Mouse (Mus musculus) heart, postnatal 0 days (tissue): ENCODE data around the gene Tmem50b. TPM values are rescaled to one million over a fixed set of nuclear protein-coding genes. Genes with fewer than 3 reads are reported as not detected.
"Not testable (repeated sequence)": the region's sequence is repeated elsewhere in the genome, so short reads cannot be mapped to it uniquely, and the experiment has no call there.

Source experiments
- ATAC-seq: fragments of 200-750 bp; cut with Nextera tagmentation; 2 replicates; pipeline ENCODE4 v1.8.0; 2017; ENCODE audit warnings: low read depth, moderate number of reproducible peaks, moderate library complexity; ENCODE audit not compliant: insufficient read depth
- DNase-seq: peaks from one replicate; pipeline ENCODE4 v3.0.0-alpha.2; 2016; ENCODE audit warnings: low spot score
- H3K27ac ChIP-seq: fragments of 300-500 bp; sonication (generic); 2 replicates; pipeline ENCODE4 v1.5.1; 2014; ENCODE audit warnings: low read depth, mild to moderate bottlenecking
- H3K27me3 ChIP-seq: fragments of 300-500 bp; sonication (generic); 2 replicates; pipeline ENCODE4 v1.6.1; 2014; ENCODE audit warnings: low read length, mixed read lengths; ENCODE audit not compliant: control insufficient read depth, insufficient read depth
- H3K36me3 ChIP-seq: fragments of 300-500 bp; sonication (generic); replicated peaks from 2 replicates; pipeline ENCODE4 v1.6.1; 2014; ENCODE audit warnings: low read length, mixed read lengths; ENCODE audit not compliant: control insufficient read depth, insufficient read depth
- H3K4me1 ChIP-seq: fragments of 300-500 bp; sonication (generic); 2 replicates; pipeline ENCODE4 v1.6.1; 2014; ENCODE audit warnings: antibody characterized with exemption; ENCODE audit not compliant: control insufficient read depth, insufficient read depth
- H3K4me2 ChIP-seq: fragments of 300-500 bp; sonication (generic); 2 replicates; pipeline ENCODE4 v1.6.1; 2014; ENCODE audit warnings: low read depth, mild to moderate bottlenecking, low read length, moderate library complexity
- H3K4me3 ChIP-seq: fragments of 300-500 bp; sonication (generic); 2 replicates; pipeline ENCODE4 v1.5.1; 2014; ENCODE audit warnings: low read depth, low read length
- H3K9ac ChIP-seq: fragments of 300-500 bp; sonication (generic); replicated peaks from 2 replicates; pipeline ENCODE4 v1.6.1; 2014; ENCODE audit warnings: low read depth, low read length, mixed read lengths
- H3K9me3 ChIP-seq: fragments of 300-500 bp; sonication (generic); replicated peaks from 2 replicates; pipeline ENCODE4 v1.6.1; 2016; ENCODE audit warnings: low read length; ENCODE audit not compliant: control insufficient read depth
- CTCF ChIP-seq: IDR thresholded peaks from 2 replicates; pipeline ENCODE4 v1.5.1; 2016; ENCODE audit warnings: antibody characterized with exemption, control low read depth, low read depth
- EP300 ChIP-seq: IDR thresholded peaks from 2 replicates; pipeline ENCODE4 v1.6.1; 2016; ENCODE audit warnings: antibody characterized with exemption, low read depth
- WGBS: fragments of 180-500 bp; shearing (Covaris S2); extraction: QIAGEN DNeasy Blood & Tissue Kit; methylation state at CpG from one replicate; pipeline ENCODE4 v1.1.7; 2014; 5-methylcytosine and 5-hydroxymethylcytosine counted together
- polyA plus RNA-seq: library from polyadenylated mRNA; unstranded; fragments of >200 nt; fragmentation: Nextera tagmentation; extraction: Ambion mirVana; gene quantifications from 2 replicates; pipeline ENCODE4 v1.2.1, GENCODE M21; 2015
- total RNA-seq: library from RNA; depleted of rRNA; stranded (reverse); fragments of >200 nt; gene quantifications from 2 replicates; pipeline ENCODE4 v1.2.3, GENCODE M21; 2014; ENCODE audit warnings: low replicate concordance

The Tmem50b gene
- total and polyA plus RNA-seq, 2 experiments from 2014 or later = 51.1 to 62.6 TPM

GRCm38 (mm10) chr16:91533097-91534001, 64.3 kb downstream of the Tmem50b start:
- Histone ChIP-seq H3K27ac (0 out of 2 replicates have a peak overlapping the region, but pooled peaks have one; percentile 75), H3K9ac (no peak overlapping the region), H3K9me3 (no peaks in the 10 kb centered on the region), H3K27me3 (no peaks in the 10 kb centered on the region), H3K4me3 (no peak overlapping the region), H3K36me3 (no peaks in the 10 kb centered on the region), H3K4me2 (peak overlapping the region; percentile 29; the same call in 1 of the 2 replicates), H3K4me1 (peaks cover 56% of the 10 kb centered on the region)
- WGBS = 34% methylated on average over 23 of the region's 23 CpGs
- TF ChIP-seq CTCF (no peak), EP300 (no peak)
- ATAC-seq = no peak
- DNase-seq = no peak

- ATAC-seq (no peak), DNase-seq (no peak)
- no peaks in the 10 kb centered on the region for H3K27me3 ChIP-seq
- WGBS = 51% methylated on average over 2 of the region's 2 CpGs
- no peak overlapping the region for H3K9ac ChIP-seq
- no peaks in the 10 kb centered on the region for H3K9me3 ChIP-seq
- H3K4me3 ChIP-seq = no peak overlapping the region
- no peaks in the 10 kb centered on the region for H3K36me3 ChIP-seq
- peak overlapping the region; percentile 75 for H3K27ac ChIP-seq
- H3K4me1 ChIP-seq = peaks cover 47% of the 10 kb centered on the region
- TF ChIP-seq EP300 (no peak), CTCF (no peak)
- peak overlapping the region; percentile 6; the same call in 1 of the 2 replicates for H3K4me2 ChIP-seq
These were observed 65.2 kb downstream of the Tmem50b start for GRCm38 (mm10) chr16:91532429-91532828.

GRCm38 (mm10) chr16:91531856-91532255, 65.7 kb downstream of the Tmem50b start:
- TF ChIP-seq EP300 (no peak), CTCF (no peak)
- Histone ChIP-seq H3K4me3 (no peak overlapping the region), H3K9ac (no peak overlapping the region), H3K27me3 (no peaks in the 10 kb centered on the region), H3K4me1 (peaks cover 41% of the 10 kb centered on the region), H3K4me2 (peak overlapping the region; percentile 6; the same call in 1 of the 2 replicates), H3K27ac (peak overlapping the region; percentile 75), H3K36me3 (no peaks in the 10 kb centered on the region), H3K9me3 (no peaks in the 10 kb centered on the region)
- WGBS = 16% methylated on average over 6 of the region's 6 CpGs
- DNase-seq = no peak
- peak; percentile 34 for ATAC-seq

- WGBS = 63% methylated on average over 4 of the region's 4 CpGs
- not testable (repeated sequence) for H3K27me3 ChIP-seq, ATAC-seq
These were observed 66.8 kb downstream of the Tmem50b start for GRCm38 (mm10) chr16:91530830-91531229.

GRCm38 (mm10) chr16:91528578-91528977, 69.0 kb downstream of the Tmem50b start:
- no peaks in the 10 kb centered on the region for H3K27me3 ChIP-seq
- WGBS = 56% methylated on average over 9 of the region's 9 CpGs
- peak; percentile 59; the same call in 1 of the 2 replicates for ATAC-seq
- no peak overlapping the region for H3K27ac ChIP-seq
- no peak overlapping the region for H3K4me3 ChIP-seq
- peaks cover 22% of the 10 kb centered on the region for H3K4me1 ChIP-seq
- H3K36me3 ChIP-seq = no peaks in the 10 kb centered on the region
- no peak overlapping the region for H3K9ac ChIP-seq
- DNase-seq = no peak
- TF ChIP-seq EP300 (no peak), CTCF (peak; percentile 69)
- no peak overlapping the region for H3K4me2 ChIP-seq
- no peaks in the 10 kb centered on the region for H3K9me3 ChIP-seq

More at GRCm38 (mm10) chr16:91530830-91531229, 66.8 kb downstream of the Tmem50b start:
- not testable (repeated sequence) for H3K4me2 ChIP-seq, DNase-seq, H3K27ac ChIP-seq, H3K4me3 ChIP-seq, H3K36me3 ChIP-seq, H3K9me3 ChIP-seq, H3K9ac ChIP-seq
- H3K4me1 ChIP-seq = peaks cover 39% of the 10 kb centered on the region
